Mouse (Mus musculus): ENCODE data around the gene Sycn.

GRCm38 (mm10) chr7:28579826-28580225 lies 39.1 kb downstream of the Sycn start:
- TF ChIP-seq CTCF (IDR thresholded peaks at IDR 0.05; ENCODE audit: low read depth) (no peak), EP300 (IDR thresholded peaks at IDR 0.05; ENCODE audit: low read depth) (no peak)

All from liver, postnatal 0 days (tissue).